In the genomic region with DNA sequence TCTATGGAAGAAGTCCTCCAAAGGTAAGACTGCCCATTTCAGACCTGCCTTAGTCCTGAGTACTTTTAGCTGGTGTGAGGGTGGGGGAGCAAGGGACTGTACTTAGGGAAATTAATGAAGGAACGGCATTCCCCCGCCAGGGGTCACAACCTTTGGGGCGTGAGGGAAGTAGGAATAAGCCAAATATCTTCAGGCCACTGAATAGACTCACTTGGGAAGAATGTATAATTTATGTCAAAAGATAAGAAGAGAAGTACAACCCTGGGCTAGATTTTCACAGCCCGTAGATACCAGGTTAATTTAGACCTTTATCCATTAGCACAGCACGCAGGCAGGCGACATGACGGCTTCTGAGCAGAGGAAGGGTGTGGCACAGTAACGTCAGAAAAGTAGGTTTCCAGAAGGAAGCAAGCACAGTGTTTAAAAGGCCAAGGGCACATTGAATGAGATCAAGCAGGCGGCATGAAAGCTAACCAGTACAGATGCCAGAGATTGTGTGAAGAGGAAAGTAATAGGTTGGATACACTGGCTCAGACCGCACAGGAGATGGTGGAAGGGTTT, we compare ENCODE assay signal across 9 mouse cellular contexts. TPM values are rescaled to one million over a fixed set of nuclear protein-coding genes. Genes with fewer than 3 reads are reported as not detected.
DNase-seq lines count a peak whose midpoint lies in the region; ATAC-seq and TF ChIP-seq lines count a peak whose summit lies in the region.
"Had no signal": no experiment of that assay in that cellular context is flagged by ENCODE, and none has a peak within 500 bp of the region (broad histone marks: within the 10 kb centered on the region; RNA-seq: fewer than 3 reads in every experiment).

No protein-coding gene starts in this region.

- no peak overlapping the region for H3K4me3 ChIP-seq in gastrocnemius, adult 2 months
- H3K4me3 ChIP-seq in liver, postnatal 0 days (ENCODE audit: low read depth, low read length): no peak overlapping the region

- TF ChIP-seq CTCF in gastrocnemius, adult 2 months (IDR thresholded peaks at IDR 0.05): no peak
- TF ChIP-seq CTCF in liver, postnatal 0 days (IDR thresholded peaks at IDR 0.05; ENCODE audit: low read depth): no peak

- no peak overlapping the region for H3K9ac ChIP-seq in liver, postnatal 0 days (replicated peaks)

- peaks cover 14% of the 10 kb centered on the region for H3K4me1 ChIP-seq in liver, postnatal 0 days (ENCODE audit: insufficient read depth)

- 57% methylated on average over 10 of the region's 10 CpGs for WGBS in liver, postnatal 0 days (ENCODE audit: insufficient replicate concordance)

- H3K36me3 ChIP-seq in liver, postnatal 0 days (replicated peaks; ENCODE audit: insufficient read depth, low read length): no peaks in the 10 kb centered on the region

- peak overlapping the region; percentile 91 for H3K27ac ChIP-seq in gastrocnemius, adult 2 months
- peak overlapping the region; percentile 39; the same call in 1 of the 2 replicates for H3K27ac ChIP-seq in liver, postnatal 0 days (ENCODE audit: low read depth)

- no peak for ATAC-seq in liver, postnatal 0 days

- H3K9me3 ChIP-seq in liver, postnatal 0 days (ENCODE audit: low read length): no peaks in the 10 kb centered on the region

- H3K27me3 ChIP-seq in liver, postnatal 0 days (ENCODE audit: insufficient read depth, low read length): no peaks in the 10 kb centered on the region

- TF ChIP-seq EP300 in liver, postnatal 0 days (IDR thresholded peaks at IDR 0.05; ENCODE audit: low read depth): no peak

- intact Hi-C loops in gastrocnemius, adult 2 months (cut with DNase I): no loop called here

- no peak overlapping the region for H3K4me2 ChIP-seq in liver, postnatal 0 days (ENCODE audit: low read depth, low read length)

- no peak for DNase-seq in gastrocnemius, adult 2 months
- DNase-seq in gastrocnemius, postnatal 4 days (ENCODE audit: low spot score in 2 of 2): no peak
- peak; percentile 55 for DNase-seq in adrenal gland, postnatal 10 days
- peak; percentile 68 for DNase-seq in kidney, adult 9 months
- no peak for DNase-seq in liver, postnatal 0 days
- no peak for DNase-seq in layer of hippocampus, postnatal 14 days (ENCODE audit: low spot score in 2 of 2)
- DNase-seq in cerebellum, postnatal 4 days (ENCODE audit: low spot score in 2 of 2): no peak
- DNase-seq in urinary bladder, postnatal 10 days (ENCODE audit: low spot score): no peak
- DNase-seq: cerebellum, adult 9-11 months had no signal

RNA-seq across cellular contexts. Expression of a gene that starts 37.0 kb away (rescaled TPM):
- 10 to 100 TPM; 35.6 to 49.4 TPM for total RNA-seq in gastrocnemius, adult 2 months (2021)
- 100 to 1,000 TPM; 104 to 108 TPM for total RNA-seq in gastrocnemius, postnatal 4 days (2021)
- total RNA-seq in adrenal gland, postnatal 10 days (2021): 100 to 1,000 TPM; 137 to 155 TPM
- polyA plus RNA-seq in liver, postnatal 0 days (2015; fragmentation: Nextera tagmentation; extraction: Ambion mirVana): 44.6 and 55.4 TPM in 2 replicates
- total RNA-seq in layer of hippocampus, postnatal 14 days (2021): 10 to 100 TPM; 27.2 to 33.5 TPM

Comparison
In these comparisons a context has a peak if more than half of its experiments do, and no peak if none do; other contexts are left out.
1. DNase-seq: peak in adrenal gland, postnatal 10 days (single experiment) and kidney, adult 9 months (single experiment); none in gastrocnemius, adult 2 months (single experiment), gastrocnemius, postnatal 4 days (0 of 2), liver, postnatal 0 days (single experiment), layer of hippocampus, postnatal 14 days (0 of 2), cerebellum, postnatal 4 days (0 of 2) and urinary bladder, postnatal 10 days (single experiment).